Mouse (Mus musculus) embryonic fibroblast, embryonic 13.5 days (primary cell): Measurements from ENCODE around the gene Usp17lc. TPM values are rescaled to one million over a fixed set of nuclear protein-coding genes. Genes with fewer than 3 reads are reported as not detected.
"Not testable (repeated sequence)": the region's sequence is repeated elsewhere in the genome, so short reads cannot be mapped to it uniquely, and the experiment has no call there.

Experiments used
- H3K27ac ChIP-seq: 2 replicates; pipeline ENCODE4 v1.5.1; 2012; ENCODE audit warnings: low read length, control low read depth, inconsistent platforms; ENCODE audit not compliant: insufficient read depth
- H3K4me1 ChIP-seq: 2 replicates; pipeline ENCODE4 v1.6.1; 2011; ENCODE audit warnings: low read length; ENCODE audit not compliant: control insufficient read depth, insufficient read depth
- H3K4me3 ChIP-seq: 2 replicates; pipeline ENCODE4 v1.5.1; 2011; ENCODE audit warnings: mild to moderate bottlenecking, control low read depth, low read length; ENCODE audit not compliant: insufficient read depth
- CTCF ChIP-seq: IDR thresholded peaks from 2 replicates; pipeline ENCODE4 v1.5.1; 2011; ENCODE audit warnings: mild to moderate bottlenecking, control low read depth, low read length, moderate library complexity, borderline replicate concordance; ENCODE audit not compliant: insufficient read depth
- POLR2A ChIP-seq: IDR thresholded peaks from 2 replicates; pipeline ENCODE4 v1.6.1; 2011; ENCODE audit warnings: low read depth, mild to moderate bottlenecking, control low read depth, low read length, moderate library complexity
- polyA plus RNA-seq: library from polyadenylated mRNA; stranded (reverse); fragments of >200 nt; gene quantifications from 2 replicates; pipeline ENCODE4 v1.2.4, GENCODE M21; 2011; ENCODE audit warnings: low read depth; ENCODE audit not compliant: missing spikeins, insufficient read length

Gene Usp17lc
- not detected in 2 replicates for polyA plus RNA-seq

DNA sequence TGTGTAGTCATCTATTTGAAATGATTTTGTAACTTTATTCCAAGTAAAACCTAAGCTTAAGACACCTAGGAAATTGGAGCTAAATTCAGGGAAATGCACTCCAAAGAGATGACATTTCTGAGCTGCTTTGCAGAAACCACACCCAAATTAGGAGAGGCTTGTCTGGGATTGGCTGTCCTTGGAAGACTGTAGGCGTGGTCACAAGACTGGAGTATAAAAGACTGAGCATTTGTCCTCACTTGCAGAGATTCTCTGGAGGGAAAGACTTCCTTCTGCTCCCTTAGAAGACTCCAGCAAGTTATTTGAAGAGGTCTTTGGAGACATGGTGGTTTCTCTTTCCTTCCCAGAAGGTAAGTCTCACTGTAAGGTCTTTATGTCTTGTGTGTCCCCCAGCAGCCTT, at the start of gene Usp17lc:
Gene Usp17lc, plus strand, starts transcription at position 301 of the 400 bp plus-strand sequence.
- not testable (repeated sequence) for H3K4me1 ChIP-seq, H3K27ac ChIP-seq, H3K4me3 ChIP-seq

DNA sequence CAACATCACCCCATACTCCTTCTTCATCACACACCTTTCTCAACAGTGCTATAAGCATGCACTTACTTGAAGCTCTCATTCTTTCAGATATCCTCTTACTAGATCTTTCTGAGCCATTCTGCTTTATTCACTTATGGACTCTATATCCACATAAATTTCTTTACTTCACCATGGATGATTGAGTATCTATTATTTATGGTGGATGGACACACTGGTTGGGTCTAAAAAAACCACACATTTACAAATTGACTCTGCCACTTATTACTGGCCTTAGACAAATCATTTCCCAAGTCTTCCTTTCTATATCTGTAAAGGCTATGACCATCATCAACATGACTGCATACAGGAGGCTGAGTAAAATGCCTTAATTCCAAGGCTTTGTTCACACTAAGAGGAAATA, 28.8 kb upstream of the Usp17lc start, which contains the start of gene Olfr603:
Gene Olfr603, minus strand, starts transcription at position 101 of the 400 bp plus-strand sequence.
- H3K4me1 ChIP-seq: no peaks in the 10 kb centered on the region
- no peak for TF ChIP-seq CTCF
- TF ChIP-seq POLR2A: no peak
- H3K27ac ChIP-seq: no peak within 1 kb of the TSS
- no peak within 1 kb of the TSS for H3K4me3 ChIP-seq

DNA sequence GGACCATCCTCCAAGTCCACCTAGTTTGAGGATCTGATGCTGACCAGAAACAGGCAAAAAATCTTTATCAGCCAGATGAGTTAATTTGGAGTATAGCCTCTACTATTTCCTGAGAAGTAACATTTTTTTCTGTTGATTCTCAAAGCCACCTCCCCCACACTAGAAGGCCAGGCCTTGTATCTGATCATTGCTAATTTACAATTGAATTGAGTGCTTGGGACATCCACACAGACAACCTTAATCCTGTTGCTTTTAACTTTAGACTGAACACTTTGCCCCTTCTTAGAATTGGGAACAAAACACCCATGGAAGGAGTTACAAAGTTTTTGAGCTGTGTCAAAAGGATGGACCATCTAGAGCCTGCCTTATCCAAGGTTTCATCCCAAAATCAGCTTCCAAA, 17.1 kb upstream of the Usp17lc start:
- TF ChIP-seq POLR2A (no peak), CTCF (no peak)
- Histone ChIP-seq H3K27ac (no peak overlapping the region), H3K4me1 (no peaks in the 10 kb centered on the region), H3K4me3 (no peak overlapping the region)

DNA sequence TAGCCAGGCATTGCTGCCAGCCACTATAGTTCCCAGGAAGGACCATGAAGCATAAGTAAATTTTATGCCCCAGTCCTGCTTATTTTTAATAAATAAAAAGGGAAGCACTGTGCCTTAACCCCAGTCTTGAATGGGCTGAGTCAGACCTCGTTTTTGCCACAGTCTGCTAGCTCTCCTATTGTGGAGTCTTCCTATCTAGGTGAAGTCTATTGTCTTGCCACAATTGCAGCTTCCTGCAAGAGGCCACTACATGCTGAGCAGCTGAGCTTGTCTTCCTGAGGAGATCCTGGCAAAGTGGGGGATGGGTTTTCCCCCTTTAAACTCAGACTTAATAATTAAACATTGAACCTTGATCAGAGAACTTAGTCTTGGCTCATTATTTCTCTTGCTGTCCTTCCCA, 15.9 kb upstream of the Usp17lc start:
- H3K4me1 ChIP-seq: no peaks in the 10 kb centered on the region
- H3K4me3 ChIP-seq: no peak overlapping the region
- no peak for TF ChIP-seq CTCF
- no peak for TF ChIP-seq POLR2A
- H3K27ac ChIP-seq: no peak overlapping the region

DNA sequence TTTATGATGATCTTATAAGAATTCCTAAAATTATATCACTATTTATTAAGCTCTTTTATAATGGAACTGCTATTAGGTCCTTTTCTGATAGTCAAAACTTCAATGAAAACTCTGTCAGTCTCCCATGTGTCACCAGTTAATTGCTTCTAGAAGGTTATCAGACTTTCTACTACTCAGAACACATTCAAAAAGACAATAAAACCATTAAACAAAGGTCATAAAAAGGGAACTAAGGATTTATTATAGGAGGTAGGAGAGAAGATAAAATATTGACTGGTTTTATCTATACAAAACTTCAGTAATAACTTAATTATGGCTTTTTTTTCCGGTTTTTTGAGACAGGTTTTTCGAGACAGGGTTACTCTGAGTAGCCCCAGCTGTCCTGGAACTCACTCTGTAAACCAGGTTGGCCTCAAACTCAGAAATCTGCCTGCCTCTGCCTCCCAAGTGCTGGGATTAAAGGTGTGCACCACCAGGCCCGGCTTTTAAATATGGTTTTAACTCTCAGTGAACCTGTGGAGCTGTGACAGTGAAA, 8.3 kb upstream of the Usp17lc start:
- H3K4me1 ChIP-seq, H3K27ac ChIP-seq, H3K4me3 ChIP-seq: not testable (repeated sequence)

DNA sequence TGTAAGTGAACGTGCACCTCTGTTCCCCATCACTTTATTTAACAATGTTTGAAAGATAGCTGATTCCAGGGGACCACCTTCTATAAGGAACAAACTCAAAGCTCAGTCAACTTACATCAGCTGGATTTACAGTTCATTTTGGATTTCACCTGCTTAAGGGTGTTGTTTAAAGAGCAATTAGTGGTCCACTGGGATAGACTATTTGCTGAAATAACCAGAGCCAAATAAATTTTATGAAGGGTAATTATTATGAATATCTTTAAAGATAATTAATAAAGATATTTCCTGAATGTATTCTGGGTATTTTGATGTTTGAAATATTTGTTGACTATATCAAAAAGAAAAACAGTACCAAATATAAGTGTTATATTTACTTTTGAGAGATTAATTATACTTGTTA, 30.5 kb downstream of the Usp17lc start, which contains the start of gene Olfr605:
Gene Olfr605, minus strand, starts transcription at position 101 of the 400 bp plus-strand sequence.
- TF ChIP-seq CTCF (no peak), POLR2A (no peak)
- no peaks in the 10 kb centered on the region for H3K4me1 ChIP-seq
- no peak within 1 kb of the TSS for H3K4me3 ChIP-seq
- H3K27ac ChIP-seq: no peak within 1 kb of the TSS

DNA sequence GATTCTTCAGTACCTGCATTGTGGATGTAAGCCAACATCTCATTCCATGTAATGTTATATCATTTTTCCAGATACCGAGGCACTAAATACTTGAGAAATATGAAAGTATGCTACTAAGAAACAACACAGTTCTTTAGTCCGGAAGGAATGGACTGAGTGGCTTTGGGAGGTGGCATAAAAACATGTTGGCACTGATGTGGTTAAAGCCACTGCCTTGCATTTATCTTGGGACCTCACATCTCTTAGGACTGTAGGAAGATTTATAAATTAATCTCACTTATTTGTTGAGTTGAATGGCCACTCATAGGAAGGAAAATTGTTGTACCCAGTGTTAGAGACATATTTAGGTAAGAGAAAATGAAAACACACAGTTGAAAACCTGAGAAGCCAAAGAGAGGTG, 33.9 kb downstream of the Usp17lc start, which contains the start of gene Olfr606:
Gene Olfr606, plus strand, starts transcription at position 301 of the 400 bp plus-strand sequence.
- H3K27ac ChIP-seq: no peak within 1 kb of the TSS
- no peak for TF ChIP-seq CTCF
- TF ChIP-seq POLR2A: no peak
- no peaks in the 10 kb centered on the region for H3K4me1 ChIP-seq
- no peak within 1 kb of the TSS for H3K4me3 ChIP-seq

DNA sequence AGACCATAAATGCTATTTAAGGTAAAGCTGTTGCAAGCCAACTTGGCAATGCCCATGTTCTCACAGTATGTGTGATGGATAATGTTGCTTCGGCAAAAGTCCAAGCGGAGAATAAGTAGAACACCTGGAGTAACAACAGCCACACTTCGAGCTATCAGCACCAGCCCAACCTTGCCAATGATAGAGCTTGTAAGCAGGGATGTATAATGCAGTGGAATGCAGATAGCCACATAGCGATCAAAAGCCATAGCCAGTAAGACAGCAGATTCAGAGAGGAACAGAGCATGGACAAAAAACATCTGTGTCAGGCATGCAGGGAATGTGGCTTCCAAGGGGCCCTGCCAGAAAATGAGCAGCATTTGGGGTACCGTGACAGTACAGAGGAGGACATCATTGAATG, 45.7 kb downstream of the Usp17lc start:
- Histone ChIP-seq H3K4me1 (no peaks in the 10 kb centered on the region), H3K4me3 (no peak overlapping the region), H3K27ac (no peak overlapping the region)
- TF ChIP-seq CTCF (no peak), POLR2A (no peak)

Other genes with a start within 250 kb of the Usp17lc start
- not detected in 2 replicates for gene Olfr591, start 236.7 kb upstream of the Usp17lc start, polyA plus RNA-seq
- gene Olfr592, start 230.3 kb upstream of the Usp17lc start, polyA plus RNA-seq: not detected in 2 replicates
- gene Olfr593, start 203.2 kb upstream of the Usp17lc start, polyA plus RNA-seq: not detected in 2 replicates
- gene Olfr594, start 198.1 kb upstream of the Usp17lc start, polyA plus RNA-seq: not detected in 2 replicates
- not detected in 2 replicates for gene Usp17ld, start 162.6 kb upstream of the Usp17lc start, polyA plus RNA-seq
- not detected in 2 replicates for gene Olfr596, start 109.4 kb upstream of the Usp17lc start, polyA plus RNA-seq
- gene Olfr597, start 98.8 kb upstream of the Usp17lc start, polyA plus RNA-seq: not detected in 2 replicates
- not detected in 2 replicates for gene Olfr598, start 91.5 kb upstream of the Usp17lc start, polyA plus RNA-seq
- gene Olfr599, start 79.2 kb upstream of the Usp17lc start, polyA plus RNA-seq: not detected in 2 replicates
- gene Olfr600, start 65.4 kb upstream of the Usp17lc start, polyA plus RNA-seq: not detected in 2 replicates
- not detected in 2 replicates for gene Olfr601, start 52.4 kb upstream of the Usp17lc start, polyA plus RNA-seq
- not detected in 2 replicates for gene Olfr603, start 28.9 kb upstream of the Usp17lc start, polyA plus RNA-seq
- gene Olfr605, start 30.4 kb downstream of the Usp17lc start, polyA plus RNA-seq: not detected in 2 replicates
- not detected in 2 replicates for gene Olfr606, start 34.0 kb downstream of the Usp17lc start, polyA plus RNA-seq
- not detected in 2 replicates for gene Olfr607, start 49.1 kb downstream of the Usp17lc start, polyA plus RNA-seq
- not detected in 2 replicates for gene Olfr608, start 54.8 kb downstream of the Usp17lc start, polyA plus RNA-seq
- not detected in 2 replicates for gene Olfr609, start 83.0 kb downstream of the Usp17lc start, polyA plus RNA-seq
- gene Olfr610, start 97.0 kb downstream of the Usp17lc start, polyA plus RNA-seq: not detected in 2 replicates
- not detected in 2 replicates for gene Olfr611, start 105.8 kb downstream of the Usp17lc start, polyA plus RNA-seq
- not detected in 2 replicates for gene Olfr612, start 127.6 kb downstream of the Usp17lc start, polyA plus RNA-seq
- gene Olfr613, start 133.0 kb downstream of the Usp17lc start, polyA plus RNA-seq: not detected in 2 replicates
- gene Olfr615, start 141.0 kb downstream of the Usp17lc start, polyA plus RNA-seq: not detected in 2 replicates
- not detected in 2 replicates for gene Olfr616, start 154.1 kb downstream of the Usp17lc start, polyA plus RNA-seq
- not detected in 2 replicates for gene Olfr617, start 158.0 kb downstream of the Usp17lc start, polyA plus RNA-seq
- gene Olfr618, start 175.0 kb downstream of the Usp17lc start, polyA plus RNA-seq: not detected in 2 replicates
- not detected in 2 replicates for gene Olfr619, start 185.5 kb downstream of the Usp17lc start, polyA plus RNA-seq
- not detected in 2 replicates for gene Olfr620, start 197.5 kb downstream of the Usp17lc start, polyA plus RNA-seq
- gene Olfr622, start 227.6 kb downstream of the Usp17lc start, polyA plus RNA-seq: not detected in 2 replicates
- not detected in 2 replicates for gene Olfr623, start 248.6 kb downstream of the Usp17lc start, polyA plus RNA-seq